Mouse (Mus musculus): ENCODE data around the gene H2-Q2. TPM values are rescaled to one million over a fixed set of nuclear protein-coding genes. Genes with fewer than 3 reads are reported as not detected.
"Not testable (repeated sequence)": the region's sequence is repeated elsewhere in the genome, so short reads cannot be mapped to it uniquely, and the experiment has no call there.

H2-Q2 gene
- polyA plus RNA-seq, 1 experiment: 0.48 TPM

GRCm38 (mm10) chr17:35342711-35343476, 852 bp downstream of the H2-Q2 start:
- peak in 1 of 2 experiments; percentile 4 for DNase-seq (ENCODE audit: low read depth in 1 of 2, low spot score in 2 of 2)
- TF ChIP-seq POLR2A (IDR thresholded peaks at IDR 0.05; ENCODE audit: low read depth, low read length): no peak
- TF ChIP-seq CTCF (IDR thresholded peaks at IDR 0.05; ENCODE audit: extremely low read depth, insufficient read depth, insufficient read length, insufficient replicate concordance): no peak
- no peaks in the 10 kb centered on the region for H3K36me3 ChIP-seq (ENCODE audit: control insufficient read depth, insufficient read depth, low read length)
- peak overlapping the region; percentile 68 for H3K4me3 ChIP-seq (ENCODE audit: extremely low read depth, insufficient read depth, insufficient read length)
- peaks cover 5% of the 10 kb centered on the region for H3K4me1 ChIP-seq (ENCODE audit: control insufficient read depth, insufficient read depth, insufficient read length)
- H3K27ac ChIP-seq (ENCODE audit: insufficient read depth, low read length): no peak overlapping the region
- H3K27me3 ChIP-seq (ENCODE audit: control insufficient read depth, insufficient read depth, low read length): peaks cover 11% of the 10 kb centered on the region
- 4% methylated on average over 45 of the region's 46 CpGs for WGBS

- H3K27ac ChIP-seq (ENCODE audit: insufficient read depth, low read length); DNase-seq (ENCODE audit: low read depth in 1 of 2, low spot score in 2 of 2); H3K36me3 ChIP-seq (ENCODE audit: control insufficient read depth, insufficient read depth, low read length); H3K27me3 ChIP-seq (ENCODE audit: control insufficient read depth, insufficient read depth, low read length); H3K4me3 ChIP-seq (ENCODE audit: extremely low read depth, insufficient read depth, insufficient read length); H3K4me1 ChIP-seq (ENCODE audit: control insufficient read depth, insufficient read depth, insufficient read length): not testable (repeated sequence)
Observed at GRCm38 (mm10) chr17:35347659-35348058, 5.6 kb downstream of the H2-Q2 start.

- H3K27me3 ChIP-seq (ENCODE audit: control insufficient read depth, insufficient read depth, low read length); H3K4me1 ChIP-seq (ENCODE audit: control insufficient read depth, insufficient read depth, insufficient read length); H3K36me3 ChIP-seq (ENCODE audit: control insufficient read depth, insufficient read depth, low read length); DNase-seq (ENCODE audit: low read depth in 1 of 2, low spot score in 2 of 2); H3K4me3 ChIP-seq (ENCODE audit: extremely low read depth, insufficient read depth, insufficient read length); H3K27ac ChIP-seq (ENCODE audit: insufficient read depth, low read length): not testable (repeated sequence)
- WGBS: 14% methylated on average over 6 of the region's 6 CpGs
Observed at GRCm38 (mm10) chr17:35353275-35353674, 11.2 kb downstream of the H2-Q2 start.

GRCm38 (mm10) chr17:35354071-35354470, 12.0 kb downstream of the H2-Q2 start:
- 61% methylated on average over 2 of the region's 2 CpGs for WGBS
- no peaks in the 10 kb centered on the region for H3K4me1 ChIP-seq (ENCODE audit: control insufficient read depth, insufficient read depth, insufficient read length)
- H3K27me3 ChIP-seq (ENCODE audit: control insufficient read depth, insufficient read depth, low read length): 0 out of 2 replicates have a peak, but pooled peaks cover 4% of the 10 kb centered on the region
- no peaks in the 10 kb centered on the region for H3K36me3 ChIP-seq (ENCODE audit: control insufficient read depth, insufficient read depth, low read length)
- H3K27ac ChIP-seq (ENCODE audit: insufficient read depth, low read length): no peak overlapping the region
- DNase-seq (ENCODE audit: low read depth in 1 of 2, low spot score in 2 of 2): no peak
- no peak overlapping the region for H3K4me3 ChIP-seq (ENCODE audit: extremely low read depth, insufficient read depth, insufficient read length)
- TF ChIP-seq POLR2A (IDR thresholded peaks at IDR 0.05; ENCODE audit: low read depth, low read length) (no peak), CTCF (IDR thresholded peaks at IDR 0.05; ENCODE audit: extremely low read depth, insufficient read depth, insufficient read length, insufficient replicate concordance) (no peak)

DNA sequence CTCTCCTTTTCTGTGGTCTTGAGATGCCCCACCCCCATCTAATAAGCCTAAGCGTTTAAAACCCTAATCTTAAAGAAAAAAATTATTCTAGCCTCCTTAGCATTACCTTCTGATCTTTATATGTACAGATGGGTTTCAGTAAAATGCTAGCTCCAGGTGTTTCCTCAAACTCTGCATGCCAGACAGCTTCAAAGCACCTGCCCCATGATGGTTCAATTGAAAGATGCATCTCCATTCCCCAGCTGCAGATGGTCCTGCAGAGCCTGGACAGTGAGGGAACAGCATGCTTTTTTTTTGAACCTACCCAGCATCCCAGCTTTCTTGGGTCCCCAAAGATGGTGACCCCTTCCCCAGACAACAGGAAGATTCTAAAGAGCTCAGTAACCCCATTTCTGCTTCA, 15.0 kb downstream of the H2-Q2 start:
- no peak for TF ChIP-seq CTCF (IDR thresholded peaks at IDR 0.05; ENCODE audit: extremely low read depth, insufficient read depth, insufficient read length, insufficient replicate concordance)
- TF ChIP-seq POLR2A (IDR thresholded peaks at IDR 0.05; ENCODE audit: low read depth, low read length): no peak
- no peak overlapping the region for H3K27ac ChIP-seq (ENCODE audit: insufficient read depth, low read length)
- 21% methylated on average over 1 of the region's 1 CpGs for WGBS
- peaks cover 6% of the 10 kb centered on the region; the same call in 1 of the 2 replicates for H3K27me3 ChIP-seq (ENCODE audit: control insufficient read depth, insufficient read depth, low read length)
- peaks cover 3% of the 10 kb centered on the region; the same call in 1 of the 2 replicates for H3K4me1 ChIP-seq (ENCODE audit: control insufficient read depth, insufficient read depth, insufficient read length)
- no peak overlapping the region for H3K4me3 ChIP-seq (ENCODE audit: extremely low read depth, insufficient read depth, insufficient read length)
- H3K36me3 ChIP-seq (ENCODE audit: control insufficient read depth, insufficient read depth, low read length): no peaks in the 10 kb centered on the region
- DNase-seq (ENCODE audit: low read depth in 1 of 2, low spot score in 2 of 2): no peak

DNA sequence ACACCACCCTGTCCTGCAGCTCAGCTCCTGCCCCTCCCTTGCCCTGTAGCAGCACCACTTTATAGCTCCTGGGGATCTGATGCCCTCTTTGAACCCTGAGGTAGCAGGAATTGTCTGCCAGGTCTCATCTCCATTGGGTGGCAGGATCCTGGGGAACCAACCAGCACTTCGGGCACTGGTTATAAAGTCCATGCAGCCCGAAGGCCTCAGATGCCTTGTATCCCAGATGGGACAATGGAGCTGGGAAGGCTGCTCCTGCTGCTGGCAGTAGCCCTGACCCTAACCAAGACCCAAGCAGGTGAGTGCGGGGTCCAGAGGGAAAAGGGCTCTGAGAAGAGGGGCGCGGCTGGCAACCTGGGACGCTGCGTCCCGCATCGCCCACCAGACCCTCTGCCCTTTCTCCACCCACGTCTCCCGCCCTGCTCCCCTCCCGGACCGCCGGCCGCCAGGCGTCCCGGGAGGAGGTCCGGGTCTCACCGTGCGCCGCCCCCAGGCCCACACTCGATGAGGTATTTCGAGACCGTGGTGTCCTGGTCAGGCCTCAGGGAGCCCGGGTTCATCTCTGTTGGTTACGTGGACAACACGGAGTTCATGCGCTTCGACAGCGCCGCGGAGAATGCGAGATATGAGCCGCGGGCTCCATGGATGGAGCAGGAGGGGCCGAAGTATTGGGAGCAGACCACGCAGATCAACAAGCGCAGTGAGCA, 16.9 kb downstream of the H2-Q2 start:
- Histone ChIP-seq H3K27me3 (ENCODE audit: control insufficient read depth, insufficient read depth, low read length) (peaks cover 6% of the 10 kb centered on the region; the same call in 1 of the 2 replicates), H3K4me3 (ENCODE audit: extremely low read depth, insufficient read depth, insufficient read length) (peak overlapping the region; percentile 66), H3K36me3 (ENCODE audit: control insufficient read depth, insufficient read depth, low read length) (no peaks in the 10 kb centered on the region), H3K27ac (ENCODE audit: insufficient read depth, low read length) (no peak overlapping the region), H3K4me1 (ENCODE audit: control insufficient read depth, insufficient read depth, insufficient read length) (peaks cover 3% of the 10 kb centered on the region; the same call in 1 of the 2 replicates)
- no peak for DNase-seq (ENCODE audit: low read depth in 1 of 2, low spot score in 2 of 2)
- TF ChIP-seq CTCF (IDR thresholded peaks at IDR 0.05; ENCODE audit: extremely low read depth, insufficient read depth, insufficient read length, insufficient replicate concordance) (no peak), POLR2A (IDR thresholded peaks at IDR 0.05; ENCODE audit: low read depth, low read length) (no peak)
- WGBS: 21% methylated on average over 38 of the region's 38 CpGs

DNA sequence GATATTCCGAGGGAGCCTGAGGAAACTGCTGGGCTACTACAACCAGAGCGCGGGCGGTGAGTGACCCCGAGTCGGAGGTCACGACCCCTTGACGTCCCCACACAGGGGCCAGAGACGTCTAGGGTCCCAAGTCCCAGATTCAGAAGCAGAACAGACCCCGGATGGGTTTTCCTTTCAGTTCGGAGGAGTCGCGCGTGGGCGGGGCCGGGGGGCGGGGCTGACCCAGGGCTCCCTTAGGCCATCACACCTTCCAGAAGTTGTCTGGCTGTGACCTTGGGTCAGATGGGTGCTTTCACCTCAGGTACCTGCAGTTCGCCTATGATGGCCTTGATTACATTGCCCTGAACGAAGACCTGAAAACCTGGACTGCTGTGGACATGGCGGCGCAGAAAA, 17.4 kb downstream of the H2-Q2 start:
- DNase-seq (ENCODE audit: low read depth in 1 of 2, low spot score in 2 of 2): no peak
- Histone ChIP-seq H3K4me3 (ENCODE audit: extremely low read depth, insufficient read depth, insufficient read length) (peak overlapping the region; percentile 66), H3K4me1 (ENCODE audit: control insufficient read depth, insufficient read depth, insufficient read length) (peaks cover 3% of the 10 kb centered on the region; the same call in 1 of the 2 replicates), H3K36me3 (ENCODE audit: control insufficient read depth, insufficient read depth, low read length) (no peaks in the 10 kb centered on the region), H3K27me3 (ENCODE audit: control insufficient read depth, insufficient read depth, low read length) (peaks cover 6% of the 10 kb centered on the region; the same call in 1 of the 2 replicates), H3K27ac (ENCODE audit: insufficient read depth, low read length) (no peak overlapping the region)
- WGBS: 24% methylated on average over 21 of the region's 21 CpGs
- TF ChIP-seq POLR2A (IDR thresholded peaks at IDR 0.05; ENCODE audit: low read depth, low read length): no peak
- TF ChIP-seq CTCF (IDR thresholded peaks at IDR 0.05; ENCODE audit: extremely low read depth, insufficient read depth, insufficient read length, insufficient replicate concordance): no peak

Measured in spleen, adult 2 months (tissue).